Mouse (Mus musculus): ENCODE data around the gene Nop56. TPM values are rescaled to one million over a fixed set of nuclear protein-coding genes. Genes with fewer than 3 reads are reported as not detected.

The Nop56 gene
- total RNA-seq (2017): 171 and 211 TPM in 2 replicates

- ATAC-seq (ENCODE audit: extremely low read depth, insufficient number of reproducible peaks, low FRiP score, poor library complexity, severe bottlenecking): peak; percentile 96
These were observed at the start of gene Nop56 for GRCm38 (mm10) chr2:130274149-130274861. TSS of gene Nop56 (plus strand) at chr2:130274430.

- no peak for ATAC-seq (ENCODE audit: extremely low read depth, insufficient number of reproducible peaks, low FRiP score, poor library complexity, severe bottlenecking)
These were observed 27.3 kb upstream of the Nop56 start for GRCm38 (mm10) chr2:130246912-130247311.

DNA sequence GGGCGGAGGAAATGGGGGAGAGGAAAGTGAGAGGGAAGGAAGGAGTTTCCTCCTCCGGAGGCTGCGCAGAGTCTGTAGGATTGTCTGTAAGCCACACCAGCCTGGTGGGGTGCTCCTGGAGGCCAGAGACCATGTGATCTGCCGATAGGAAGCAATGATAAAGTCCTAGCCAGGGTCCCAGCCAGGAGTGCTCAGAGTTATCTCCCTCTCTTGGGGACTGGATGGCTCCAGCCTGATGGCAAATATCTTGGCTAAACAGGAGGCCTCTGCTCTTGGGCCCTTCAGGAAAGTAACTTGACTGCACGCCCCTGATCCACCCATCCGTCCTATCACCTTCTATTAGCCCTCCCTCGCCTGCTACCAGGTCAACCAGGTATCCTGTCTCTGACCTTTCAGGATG lies 26.0 kb upstream of the Nop56 start:
- ATAC-seq (ENCODE audit: extremely low read depth, insufficient number of reproducible peaks, low FRiP score, poor library complexity, severe bottlenecking): no peak

GRCm38 (mm10) chr2:130256762-130257161 lies 17.5 kb upstream of the Nop56 start:
- ATAC-seq (ENCODE audit: extremely low read depth, insufficient number of reproducible peaks, low FRiP score, poor library complexity, severe bottlenecking): no peak

GRCm38 (mm10) chr2:130260822-130261221 lies 13.4 kb upstream of the Nop56 start:
- no peak for ATAC-seq (ENCODE audit: extremely low read depth, insufficient number of reproducible peaks, low FRiP score, poor library complexity, severe bottlenecking)

DNA sequence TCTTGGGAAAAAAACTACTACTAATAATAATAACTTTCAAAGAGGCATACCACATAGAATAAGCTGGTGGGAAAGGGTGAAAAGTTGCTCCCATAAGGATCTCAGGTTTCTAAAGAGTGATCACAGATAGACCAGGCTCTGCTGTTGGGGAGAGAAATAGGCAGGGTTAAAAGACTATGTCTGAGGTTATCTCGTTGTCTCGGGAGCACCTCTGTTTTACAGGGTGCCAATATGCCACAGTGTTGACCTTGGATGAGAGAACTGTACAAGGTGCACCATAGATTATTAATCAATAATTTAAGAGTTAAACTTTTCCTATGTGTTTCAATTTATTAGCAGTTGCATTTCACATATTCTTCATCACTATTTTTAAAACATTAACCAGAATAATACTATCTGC lies 12.3 kb upstream of the Nop56 start:
- no peak for ATAC-seq (ENCODE audit: extremely low read depth, insufficient number of reproducible peaks, low FRiP score, poor library complexity, severe bottlenecking)

DNA sequence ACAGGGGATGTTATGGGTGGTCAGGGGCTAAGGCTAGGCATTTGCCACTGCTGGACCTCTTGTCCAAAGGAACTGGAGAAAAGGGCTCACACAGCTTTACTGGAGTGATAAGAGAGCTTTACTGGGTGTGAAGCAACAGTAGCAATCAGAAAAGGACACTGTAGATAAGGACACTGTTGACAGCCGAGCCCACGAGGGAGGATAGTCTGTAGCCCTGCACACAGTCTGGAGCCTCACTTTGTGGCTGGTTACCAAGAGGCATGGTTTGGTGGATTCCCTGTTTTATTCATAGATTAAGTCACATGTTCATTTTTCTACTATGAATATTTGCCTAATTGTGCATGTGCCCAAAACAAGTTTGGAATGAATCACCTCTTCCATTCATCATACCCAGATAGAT lies 11.8 kb upstream of the Nop56 start:
- no peak for ATAC-seq (ENCODE audit: extremely low read depth, insufficient number of reproducible peaks, low FRiP score, poor library complexity, severe bottlenecking)

DNA sequence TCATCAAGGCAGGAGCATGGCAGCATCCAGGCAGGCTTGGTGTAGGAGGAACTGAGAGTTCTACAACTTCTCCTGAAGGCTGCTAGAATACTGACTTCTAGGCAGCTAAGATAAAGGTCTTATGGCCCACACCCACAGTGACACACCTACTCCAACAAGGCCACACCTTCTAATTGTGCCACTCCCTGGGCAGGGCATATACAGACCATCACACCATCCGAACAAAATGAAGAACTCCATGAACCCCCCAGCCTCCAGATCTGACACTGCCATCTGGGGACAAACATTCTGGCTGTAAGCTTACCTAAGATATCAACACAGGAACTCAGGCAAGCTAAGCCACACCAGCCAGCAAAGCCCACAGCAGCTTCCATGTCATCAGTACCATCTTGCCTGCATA lies 8.7 kb upstream of the Nop56 start:
- ATAC-seq (ENCODE audit: extremely low read depth, insufficient number of reproducible peaks, low FRiP score, poor library complexity, severe bottlenecking): no peak

- ATAC-seq (ENCODE audit: extremely low read depth, insufficient number of reproducible peaks, low FRiP score, poor library complexity, severe bottlenecking): no peak
These were observed 6.2 kb upstream of the Nop56 start for GRCm38 (mm10) chr2:130268074-130268473.

- no peak for ATAC-seq (ENCODE audit: extremely low read depth, insufficient number of reproducible peaks, low FRiP score, poor library complexity, severe bottlenecking)
These were observed 498 bp upstream of the Nop56 start for GRCm38 (mm10) chr2:130273732-130274131.

DNA sequence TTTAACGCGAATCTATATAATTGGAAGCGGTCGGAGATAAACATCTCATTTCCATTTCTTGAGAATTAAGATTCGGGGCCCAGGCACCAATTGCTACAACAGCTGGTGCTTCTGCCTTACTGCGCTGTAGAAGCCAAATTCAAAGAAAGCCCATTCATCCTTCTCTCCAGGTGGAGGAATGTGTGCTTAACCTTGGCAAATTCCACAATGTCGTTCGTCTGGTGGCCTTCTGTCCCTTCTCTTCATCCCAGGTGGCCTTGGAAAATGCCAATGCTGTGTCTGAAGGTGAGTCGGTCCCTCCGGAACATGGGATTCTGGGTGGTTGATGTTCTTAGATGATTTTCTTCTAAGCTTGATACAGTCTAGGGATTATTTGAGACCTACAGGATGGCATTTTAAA lies 632 bp downstream of the Nop56 start:
- ATAC-seq (ENCODE audit: extremely low read depth, insufficient number of reproducible peaks, low FRiP score, poor library complexity, severe bottlenecking): no peak

DNA sequence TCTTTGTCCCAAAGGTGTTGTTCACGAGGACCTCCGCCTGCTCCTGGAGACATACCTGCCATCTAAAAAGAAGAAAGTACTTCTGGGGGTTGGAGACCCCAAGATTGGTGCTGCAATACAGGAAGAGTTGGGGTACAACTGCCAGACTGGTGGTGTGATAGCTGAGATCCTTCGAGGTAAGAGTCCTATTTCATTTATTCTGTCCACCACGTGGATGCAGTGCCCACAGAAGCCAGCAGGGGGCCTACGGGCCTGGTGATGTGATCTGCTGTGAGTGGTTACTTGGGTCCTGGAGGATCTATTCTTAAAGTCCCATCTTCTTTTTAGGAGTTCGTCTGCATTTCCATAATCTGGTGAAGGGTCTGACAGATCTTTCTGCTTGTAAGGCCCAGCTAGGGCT lies 1.4 kb downstream of the Nop56 start:
- ATAC-seq (ENCODE audit: extremely low read depth, insufficient number of reproducible peaks, low FRiP score, poor library complexity, severe bottlenecking): no peak

- no peak for ATAC-seq (ENCODE audit: extremely low read depth, insufficient number of reproducible peaks, low FRiP score, poor library complexity, severe bottlenecking)
These were observed 5.4 kb downstream of the Nop56 start for GRCm38 (mm10) chr2:130279600-130280091.

GRCm38 (mm10) chr2:130280224-130280623 lies 6.0 kb downstream of the Nop56 start:
- no peak for ATAC-seq (ENCODE audit: extremely low read depth, insufficient number of reproducible peaks, low FRiP score, poor library complexity, severe bottlenecking)

DNA sequence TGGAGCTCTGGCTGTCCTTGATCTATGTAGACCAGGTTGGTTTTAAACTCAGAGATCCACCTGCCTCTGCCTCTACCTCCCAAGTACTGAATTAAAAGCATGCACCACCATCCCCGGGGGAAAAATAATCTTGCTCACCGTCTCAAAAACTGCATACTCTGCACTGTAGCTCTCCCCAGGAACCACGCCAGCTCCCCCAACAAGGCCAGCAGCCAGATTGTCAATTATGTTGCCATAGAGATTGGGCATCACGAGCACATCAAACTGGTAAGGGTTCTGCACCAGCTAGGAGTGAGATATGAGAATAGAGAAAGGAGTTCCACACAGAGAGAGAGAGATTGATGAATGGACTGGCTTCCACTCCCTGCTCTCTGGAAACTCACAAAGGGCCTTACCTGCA lies 6.6 kb downstream of the Nop56 start:
- ATAC-seq (ENCODE audit: extremely low read depth, insufficient number of reproducible peaks, low FRiP score, poor library complexity, severe bottlenecking): no peak

- ATAC-seq (ENCODE audit: extremely low read depth, insufficient number of reproducible peaks, low FRiP score, poor library complexity, severe bottlenecking): peak; percentile 80
These were observed 9.8 kb downstream of the Nop56 start, which contains the start of gene Idh3b for GRCm38 (mm10) chr2:130283854-130284654. TSS of gene Idh3b (minus strand) at chr2:130284547.

- no peak for ATAC-seq (ENCODE audit: extremely low read depth, insufficient number of reproducible peaks, low FRiP score, poor library complexity, severe bottlenecking)
These were observed 14.9 kb downstream of the Nop56 start for GRCm38 (mm10) chr2:130289086-130289485.

DNA sequence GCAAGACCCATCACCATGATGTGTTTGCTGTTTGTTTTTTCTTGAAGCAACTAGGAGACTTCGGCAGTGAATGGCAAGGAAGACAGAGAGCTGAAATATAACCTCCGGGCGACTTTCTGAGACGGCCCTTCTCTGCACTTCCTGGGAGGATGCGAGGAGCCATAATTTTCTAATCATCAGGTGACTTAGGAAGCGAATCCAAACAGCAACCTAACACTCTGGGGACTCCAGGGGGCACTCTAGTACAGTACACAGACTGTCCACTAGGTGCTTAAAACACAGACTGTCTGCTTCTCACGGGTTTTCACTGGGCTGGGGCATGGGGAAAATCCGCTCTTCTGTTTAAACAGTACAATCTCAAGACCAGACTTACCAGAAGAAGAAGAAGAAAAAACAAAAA lies 17.2 kb downstream of the Nop56 start:
- peak; percentile 71 for ATAC-seq (ENCODE audit: extremely low read depth, insufficient number of reproducible peaks, low FRiP score, poor library complexity, severe bottlenecking)

- no peak for ATAC-seq (ENCODE audit: extremely low read depth, insufficient number of reproducible peaks, low FRiP score, poor library complexity, severe bottlenecking)
These were observed 18.8 kb downstream of the Nop56 start for GRCm38 (mm10) chr2:130293009-130293408.

- no peak for ATAC-seq (ENCODE audit: extremely low read depth, insufficient number of reproducible peaks, low FRiP score, poor library complexity, severe bottlenecking)
These were observed 19.3 kb downstream of the Nop56 start for GRCm38 (mm10) chr2:130293486-130293885.

Measured in neutrophil, adult 5-6 weeks (primary cell).